Mouse (Mus musculus) megakaryocyte, embryonic 14.5 days (primary cell): ENCODE results near the gene Ralb. TPM values are rescaled to one million over a fixed set of nuclear protein-coding genes. Genes with fewer than 3 reads are reported as not detected.

ENCODE experiments used
- H3K27me3 ChIP-seq: replicated peaks from 2 replicates; pipeline ENCODE3; 2012; ENCODE audit warnings: inconsistent platforms
- H3K36me3 ChIP-seq: replicated peaks from 2 replicates; pipeline ENCODE3; 2012; ENCODE audit warnings: low read length, inconsistent platforms, mixed read lengths
- H3K4me1 ChIP-seq: 2 replicates; pipeline ENCODE4 v1.6.1; 2012; ENCODE audit warnings: inconsistent platforms
- H3K4me3 ChIP-seq: replicated peaks from 2 replicates; pipeline ENCODE3; 2012; ENCODE audit warnings: moderate library complexity, mild to moderate bottlenecking, inconsistent platforms
- H3K9me3 ChIP-seq: 2 replicates; pipeline ENCODE4 v1.6.1; 2012; ENCODE audit warnings: inconsistent platforms
- FLI1 ChIP-seq: IDR thresholded peaks from 2 replicates; pipeline ENCODE4 v1.6.1; 2012; ENCODE audit warnings: low read length, inconsistent platforms, mixed read lengths
- GATA1 ChIP-seq: IDR thresholded peaks from 3 replicates; pipeline ENCODE4 v1.6.1; 2012; ENCODE audit warnings: mixed read lengths, low read length, inconsistent platforms, borderline replicate concordance
- polyA plus RNA-seq: library from polyadenylated mRNA; stranded (reverse); fragments of >175 nt; gene quantifications from 2 replicates; pipeline ENCODE4 v1.2.3, GENCODE M21; 2012; ENCODE audit warnings: low replicate concordance; ENCODE audit not compliant: insufficient read depth

The Ralb gene
- polyA plus RNA-seq, 1 experiment = 45.9 TPM

GRCm38 (mm10) chr1:119424141-119424860, 80.3 kb downstream of the Ralb start:
- Histone ChIP-seq H3K4me1 (peaks cover 31% of the 10 kb centered on the region), H3K27me3 (peaks cover 82% of the 10 kb centered on the region), H3K9me3 (peaks cover 21% of the 10 kb centered on the region), H3K4me3 (no peak overlapping the region), H3K36me3 (no peaks in the 10 kb centered on the region)
- TF ChIP-seq FLI1 (no peak), GATA1 (no peak)

GRCm38 (mm10) chr1:119423510-119423909, 81.1 kb downstream of the Ralb start:
- H3K4me3 ChIP-seq = no peak overlapping the region
- H3K27me3 ChIP-seq = peaks cover 89% of the 10 kb centered on the region
- no peaks in the 10 kb centered on the region for H3K36me3 ChIP-seq
- peaks cover 21% of the 10 kb centered on the region for H3K9me3 ChIP-seq
- TF ChIP-seq FLI1 = no peak
- TF ChIP-seq GATA1 = no peak
- H3K4me1 ChIP-seq = peaks cover 31% of the 10 kb centered on the region

- Histone ChIP-seq H3K4me1 (peaks cover 31% of the 10 kb centered on the region), H3K9me3 (peaks cover 21% of the 10 kb centered on the region), H3K4me3 (peak overlapping the region; percentile 90), H3K36me3 (no peaks in the 10 kb centered on the region), H3K27me3 (peaks cover 93% of the 10 kb centered on the region)
- no peak for TF ChIP-seq FLI1
- no peak for TF ChIP-seq GATA1
Observed at GRCm38 (mm10) chr1:119422460-119423015, 82.1 kb downstream of the Ralb start.

- no peak for TF ChIP-seq GATA1
- no peak for TF ChIP-seq FLI1
- Histone ChIP-seq H3K9me3 (peaks cover 21% of the 10 kb centered on the region), H3K36me3 (no peaks in the 10 kb centered on the region), H3K4me3 (peak within 1 kb of the TSS; percentile 90), H3K27me3 (peaks cover 97% of the 10 kb centered on the region), H3K4me1 (peaks cover 27% of the 10 kb centered on the region)
Observed at GRCm38 (mm10) chr1:119421576-119422421, 82.8 kb downstream of the Ralb start, which contains the start of gene Inhbb. Gene Inhbb, minus strand, starts transcription at chr1:119422248.

- peak overlapping the region; percentile 90 for H3K4me3 ChIP-seq
- H3K9me3 ChIP-seq = peaks cover 19% of the 10 kb centered on the region
- H3K27me3 ChIP-seq = peaks cover 98% of the 10 kb centered on the region
- no peaks in the 10 kb centered on the region for H3K36me3 ChIP-seq
- TF ChIP-seq FLI1 (no peak), GATA1 (no peak)
- peaks cover 25% of the 10 kb centered on the region for H3K4me1 ChIP-seq
Observed at GRCm38 (mm10) chr1:119420984-119421575, 83.5 kb downstream of the Ralb start.

Other genes with a start within 250 kb of the Ralb start
- 0.07 TPM in 1 of 2 replicates, not detected in the other for gene Inhbb, start 82.5 kb downstream of the Ralb start, polyA plus RNA-seq
- 16.4 and 19.8 TPM in 2 replicates for gene Tmem185b, start 21.4 kb upstream of the Ralb start, polyA plus RNA-seq
- gene Epb41l5, start 144.2 kb upstream of the Ralb start, polyA plus RNA-seq = 0.08 TPM in 1 of 2 replicates, not detected in the other